Mouse (Mus musculus): ENCODE measurements at regions not wholly inside any gene's neighbourhood (a gene's known extent, or its start where the extent isn't known, plus 50 kb on each side); places are given as distances from the start of the nearest gene placed in this dataset.

GRCm38 (mm10) chr4:148723208-148723607 lies 80.1 kb downstream of the Gm572 start:
- peaks cover 34% of the 10 kb centered on the region for H3K27me3 ChIP-seq

GRCm38 (mm10) chr4:148723934-148724719 lies 80.1 kb upstream of the Casz1 start:
- 4% methylated on average over 39 of the region's 39 CpGs for WGBS
- peak overlapping the region; percentile 40 for H3K4me3 ChIP-seq (replicated peaks)
- no peak for ATAC-seq (ENCODE audit: insufficient number of reproducible peaks, insufficient read depth, low FRiP score, low TSS enrichment, low read depth)
- H3K4me2 ChIP-seq = peak overlapping the region; percentile 79
- H3K9ac ChIP-seq (replicated peaks) = peak overlapping the region; percentile 54
- no peaks in the 10 kb centered on the region for H3K9me3 ChIP-seq
- H3K4me1 ChIP-seq (replicated peaks) = peaks cover 14% of the 10 kb centered on the region
- no peaks in the 10 kb centered on the region for H3K36me3 ChIP-seq
- peaks cover 34% of the 10 kb centered on the region for H3K27me3 ChIP-seq
- H3K27ac ChIP-seq = no peak overlapping the region

More at GRCm38 (mm10) chr4:148723208-148723607, 80.1 kb downstream of the Gm572 start:
- no peak for ATAC-seq (ENCODE audit: insufficient number of reproducible peaks, insufficient read depth, low FRiP score, low TSS enrichment, low read depth)
- H3K4me2 ChIP-seq = no peak overlapping the region
- H3K4me1 ChIP-seq (replicated peaks) = peaks cover 14% of the 10 kb centered on the region
- H3K9me3 ChIP-seq = no peaks in the 10 kb centered on the region
- H3K9ac ChIP-seq (replicated peaks) = no peak overlapping the region
- H3K27ac ChIP-seq = no peak overlapping the region
- 84% methylated on average over 9 of the region's 9 CpGs for WGBS
- no peak overlapping the region for H3K4me3 ChIP-seq (replicated peaks)
- H3K36me3 ChIP-seq = no peaks in the 10 kb centered on the region

GRCm38 (mm10) chr4:148728800-148729199 lies 75.4 kb upstream of the Casz1 start:
- Histone ChIP-seq H3K9me3 (no peaks in the 10 kb centered on the region), H3K27ac (no peak overlapping the region), H3K9ac (replicated peaks) (no peak overlapping the region), H3K36me3 (no peaks in the 10 kb centered on the region), H3K4me1 (replicated peaks) (peaks cover 8% of the 10 kb centered on the region), H3K4me2 (no peak overlapping the region), H3K27me3 (peaks cover 13% of the 10 kb centered on the region), H3K4me3 (replicated peaks) (no peak overlapping the region)
- 89% methylated on average over 5 of the region's 5 CpGs for WGBS
- ATAC-seq (ENCODE audit: insufficient number of reproducible peaks, insufficient read depth, low FRiP score, low TSS enrichment, low read depth) = no peak

- Histone ChIP-seq H3K9me3 (no peaks in the 10 kb centered on the region), H3K4me1 (replicated peaks) (0 out of 2 replicates have a peak, but pooled peaks cover 6% of the 10 kb centered on the region), H3K4me3 (replicated peaks) (no peak overlapping the region), H3K36me3 (no peaks in the 10 kb centered on the region), H3K4me2 (no peak overlapping the region), H3K27ac (no peak overlapping the region), H3K27me3 (peaks cover 18% of the 10 kb centered on the region), H3K9ac (replicated peaks) (no peak overlapping the region)
- ATAC-seq (ENCODE audit: insufficient number of reproducible peaks, insufficient read depth, low FRiP score, low TSS enrichment, low read depth) = no peak
- 62% methylated on average over 3 of the region's 3 CpGs for WGBS
Observed at GRCm38 (mm10) chr4:148731586-148731985, 72.6 kb upstream of the Casz1 start.

- Histone ChIP-seq H3K4me3 (replicated peaks) (no peak overlapping the region), H3K4me1 (replicated peaks) (0 out of 2 replicates have a peak, but pooled peaks cover 6% of the 10 kb centered on the region), H3K4me2 (no peak overlapping the region), H3K36me3 (no peaks in the 10 kb centered on the region), H3K9ac (replicated peaks) (no peak overlapping the region), H3K27me3 (peaks cover 27% of the 10 kb centered on the region), H3K27ac (no peak overlapping the region), H3K9me3 (no peaks in the 10 kb centered on the region)
- 76% methylated on average over 9 of the region's 9 CpGs for WGBS
- no peak for ATAC-seq (ENCODE audit: insufficient number of reproducible peaks, insufficient read depth, low FRiP score, low TSS enrichment, low read depth)
Observed at GRCm38 (mm10) chr4:148734061-148734460, 70.2 kb upstream of the Casz1 start.

- H3K4me1 ChIP-seq (replicated peaks) = 0 out of 2 replicates have a peak, but pooled peaks cover 6% of the 10 kb centered on the region
- 68% methylated on average over 12 of the region's 12 CpGs for WGBS
Observed at GRCm38 (mm10) chr4:148734547-148734946, 69.7 kb upstream of the Casz1 start.

GRCm38 (mm10) chr4:148738601-148739530 lies 65.4 kb upstream of the Casz1 start:
- H3K4me2 ChIP-seq = no peak overlapping the region
- no peak for ATAC-seq (ENCODE audit: insufficient number of reproducible peaks, insufficient read depth, low FRiP score, low TSS enrichment, low read depth)
- H3K36me3 ChIP-seq = no peaks in the 10 kb centered on the region
- H3K9ac ChIP-seq (replicated peaks) = no peak overlapping the region
- H3K27me3 ChIP-seq = peaks cover 49% of the 10 kb centered on the region
- no peak overlapping the region for H3K4me3 ChIP-seq (replicated peaks)
- H3K9me3 ChIP-seq = no peaks in the 10 kb centered on the region
- 37% methylated on average over 13 of the region's 13 CpGs for WGBS
- H3K4me1 ChIP-seq (replicated peaks) = peaks cover 22% of the 10 kb centered on the region
- no peak overlapping the region for H3K27ac ChIP-seq

More at GRCm38 (mm10) chr4:148734547-148734946, 69.7 kb upstream of the Casz1 start:
- no peaks in the 10 kb centered on the region for H3K36me3 ChIP-seq
- H3K4me3 ChIP-seq (replicated peaks) = no peak overlapping the region
- peaks cover 32% of the 10 kb centered on the region for H3K27me3 ChIP-seq
- no peak overlapping the region for H3K4me2 ChIP-seq
- no peak overlapping the region for H3K27ac ChIP-seq
- H3K9ac ChIP-seq (replicated peaks) = no peak overlapping the region
- H3K9me3 ChIP-seq = no peaks in the 10 kb centered on the region
- no peak for ATAC-seq (ENCODE audit: insufficient number of reproducible peaks, insufficient read depth, low FRiP score, low TSS enrichment, low read depth)

GRCm38 (mm10) chr4:148742549-148743413 lies 61.4 kb upstream of the Casz1 start:
- no peaks in the 10 kb centered on the region for H3K9me3 ChIP-seq
- peaks cover 52% of the 10 kb centered on the region for H3K27me3 ChIP-seq
- H3K27ac ChIP-seq = no peak overlapping the region
- peak overlapping the region; percentile 58 for H3K9ac ChIP-seq (replicated peaks)
- H3K36me3 ChIP-seq = no peaks in the 10 kb centered on the region
- peak overlapping the region; percentile 42 for H3K4me3 ChIP-seq (replicated peaks)
- peaks cover 27% of the 10 kb centered on the region for H3K4me1 ChIP-seq (replicated peaks)
- peak; percentile 29 for ATAC-seq (ENCODE audit: insufficient number of reproducible peaks, insufficient read depth, low FRiP score, low TSS enrichment, low read depth)
- peak overlapping the region; percentile 82 for H3K4me2 ChIP-seq
- 3% methylated on average over 65 of the region's 65 CpGs for WGBS

- ATAC-seq (ENCODE audit: insufficient number of reproducible peaks, insufficient read depth, low FRiP score, low TSS enrichment, low read depth) = no peak
- H3K9ac ChIP-seq (replicated peaks) = 0 out of 2 replicates have a peak overlapping the region, but pooled peaks have one; percentile 58
- no peak overlapping the region for H3K4me3 ChIP-seq (replicated peaks)
- no peaks in the 10 kb centered on the region for H3K36me3 ChIP-seq
- peaks cover 48% of the 10 kb centered on the region for H3K27me3 ChIP-seq
- H3K4me2 ChIP-seq = peak overlapping the region; percentile 82
- no peak overlapping the region for H3K27ac ChIP-seq
- no peaks in the 10 kb centered on the region for H3K9me3 ChIP-seq
- peaks cover 27% of the 10 kb centered on the region for H3K4me1 ChIP-seq (replicated peaks)
- 13% methylated on average over 11 of the region's 11 CpGs for WGBS
Observed at GRCm38 (mm10) chr4:148743414-148743844, 60.8 kb upstream of the Casz1 start.

- ATAC-seq (ENCODE audit: insufficient number of reproducible peaks, insufficient read depth, low FRiP score, low TSS enrichment, low read depth) = no peak
- Histone ChIP-seq H3K27ac (no peak overlapping the region), H3K27me3 (peaks cover 51% of the 10 kb centered on the region), H3K36me3 (no peaks in the 10 kb centered on the region), H3K9me3 (no peaks in the 10 kb centered on the region), H3K9ac (replicated peaks) (no peak overlapping the region), H3K4me1 (replicated peaks) (peaks cover 27% of the 10 kb centered on the region), H3K4me3 (replicated peaks) (no peak overlapping the region), H3K4me2 (no peak overlapping the region)
- 49% methylated on average over 8 of the region's 8 CpGs for WGBS
Observed at GRCm38 (mm10) chr4:148744053-148744452, 60.2 kb upstream of the Casz1 start.
